ENCODE assay signal across 20 mouse cellular contexts in the genomic region with DNA sequence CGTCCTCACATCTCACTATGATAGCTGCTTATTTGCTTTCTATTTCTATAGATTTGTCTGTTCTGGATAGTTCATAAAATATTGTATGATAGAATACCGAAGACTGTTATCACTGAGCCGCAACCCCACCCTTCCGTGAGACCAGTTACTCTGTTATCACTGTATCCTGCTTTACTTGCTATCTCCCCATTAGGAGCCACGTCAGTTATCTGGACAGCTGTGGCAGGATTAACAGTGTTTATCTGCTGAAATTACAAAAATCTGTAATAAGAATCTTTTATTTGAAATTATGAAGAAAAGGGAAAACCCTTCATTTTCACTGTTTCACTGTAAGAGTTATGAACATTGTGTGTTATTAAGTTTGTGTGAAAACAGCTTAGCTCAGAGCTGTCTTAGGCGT.
"Had no signal": no experiment of that assay in that cellular context is flagged by ENCODE, and none has a peak within 500 bp of the region (broad histone marks: within the 10 kb centered on the region; RNA-seq: fewer than 3 reads in every experiment).

No protein-coding gene starts in this region.

- H3K4me2 ChIP-seq: midbrain, embryonic 12.5 days; midbrain, embryonic 15.5 days; neural tube, embryonic 13.5 days had no signal

- H3K4me1 ChIP-seq: midbrain, embryonic 12.5 days; midbrain, embryonic 15.5 days; neural tube, embryonic 13.5 days had no signal

- H3K27me3 ChIP-seq: midbrain, embryonic 12.5 days; midbrain, embryonic 15.5 days; neural tube, embryonic 13.5 days had no signal

- H3K9me3 ChIP-seq: midbrain, embryonic 12.5 days; midbrain, embryonic 15.5 days; neural tube, embryonic 13.5 days had no signal

- H3K27ac ChIP-seq: kidney, postnatal 0 days; layer of hippocampus, adult 2 months; left cerebral cortex, adult 2 months; midbrain, embryonic 12.5 days; midbrain, embryonic 15.5 days; neural tube, embryonic 13.5 days; stomach, postnatal 0 days had no signal

- H3K9ac ChIP-seq: midbrain, embryonic 12.5 days; midbrain, embryonic 15.5 days; neural tube, embryonic 13.5 days had no signal

- ATAC-seq: hindbrain, embryonic 16.5 days; inflammation-experienced regulatory T-cells, adult 6 months; intestine, embryonic 16.5 days; midbrain, embryonic 15.5 days had no signal

- H3K4me3 ChIP-seq: layer of hippocampus, adult 2 months; left cerebral cortex, adult 2 months; midbrain, embryonic 12.5 days; midbrain, embryonic 15.5 days; myocyte; neural tube, embryonic 13.5 days had no signal

- DNase-seq: kidney, adult 18-20 months; kidney, adult 9 months; kidney, postnatal 25 days; layer of hippocampus, adult 9-11 months; lung, adult 18-20 months; lung, postnatal 14 days; lung, postnatal 4 days; thymus, adult 2 months; thymus, postnatal 14 days had no signal
